Mouse (Mus musculus): Measurements from ENCODE around the gene Fosb. TPM values are rescaled to one million over a fixed set of nuclear protein-coding genes. Genes with fewer than 3 reads are reported as not detected.

Fosb gene
- polyA plus RNA-seq, 1 experiment: 2.1 TPM

DNA sequence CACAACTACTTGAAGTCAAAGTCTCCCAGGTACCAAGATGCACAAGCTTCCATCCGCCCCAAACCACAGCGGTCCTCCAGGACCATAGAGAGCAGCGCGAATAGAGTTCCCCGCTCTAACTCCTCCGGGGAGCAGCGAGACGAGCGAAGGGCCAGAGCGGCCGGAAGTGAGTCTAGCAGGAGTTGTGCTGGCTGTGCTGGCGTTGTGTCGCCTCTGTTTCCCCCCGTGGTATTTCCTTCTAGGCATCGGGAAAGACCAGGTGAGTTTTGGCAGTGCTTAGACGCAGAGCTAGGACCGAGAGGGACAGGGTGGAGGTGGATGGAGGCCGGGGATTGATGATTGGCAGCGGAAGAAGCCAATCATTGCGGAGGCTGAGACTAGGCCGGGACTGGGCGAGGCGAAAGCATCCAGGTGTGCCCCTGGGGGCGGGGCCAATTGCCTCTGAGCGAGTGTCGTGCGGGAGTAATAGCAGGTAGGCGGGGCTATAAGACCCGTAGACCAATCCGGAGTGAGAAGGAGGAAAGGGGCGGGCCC is 35.2 kb upstream of the Fosb start:
- TF ChIP-seq CTCF (IDR thresholded peaks at IDR 0.05; ENCODE audit: borderline replicate concordance, insufficient read depth, low read length): no peak
- TF ChIP-seq POLR2A (IDR thresholded peaks at IDR 0.05; ENCODE audit: low read depth, low read length): no peak; the same call in none of the 2 replicates
- Histone ChIP-seq H3K27ac (ENCODE audit: insufficient read depth, low read length) (peak overlapping the region; percentile 79), H3K4me3 (ENCODE audit: insufficient read depth, low read length) (peak overlapping the region; percentile 61), H3K4me1 (ENCODE audit: control insufficient read depth, insufficient read depth, low read length) (no peaks in the 10 kb centered on the region; the same call in none of the 2 replicates)

DNA sequence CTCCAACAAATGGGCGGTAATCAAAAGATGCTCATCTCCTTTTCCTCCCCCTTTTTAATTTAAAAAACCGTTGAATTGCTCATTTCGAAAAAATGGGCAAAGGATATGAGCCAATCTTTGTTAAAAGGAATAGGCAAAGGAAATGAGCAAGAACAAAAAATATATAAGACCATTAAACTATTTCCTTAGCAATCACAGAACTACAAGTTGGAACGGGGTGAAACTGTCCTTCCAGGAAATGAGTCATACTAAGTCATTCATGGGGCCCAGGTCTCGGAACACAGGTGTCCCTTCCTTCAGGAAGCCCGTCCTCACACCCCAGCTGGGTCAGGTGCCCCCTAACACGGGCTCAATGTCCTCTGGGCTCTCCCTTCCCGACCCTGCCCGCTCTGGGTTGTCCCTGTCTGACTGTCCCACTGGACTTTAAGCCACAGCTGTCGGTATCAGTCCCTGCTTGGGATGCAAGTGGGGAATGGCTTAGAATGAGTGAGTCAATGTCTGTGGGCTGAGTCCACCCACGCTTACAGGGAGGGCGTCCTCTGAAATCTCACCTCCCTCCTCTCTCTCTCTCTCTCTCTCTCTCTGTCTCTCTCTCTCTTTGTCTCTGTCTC is 34.5 kb upstream of the Fosb start, which contains the start of gene Ercc1:
Gene Ercc1 (plus strand): TSS at position 542 of the 611 bp plus-strand sequence.
- Histone ChIP-seq H3K4me1 (ENCODE audit: control insufficient read depth, insufficient read depth, low read length) (no peaks in the 10 kb centered on the region; the same call in none of the 2 replicates), H3K27ac (ENCODE audit: insufficient read depth, low read length) (peak within 1 kb of the TSS; percentile 79), H3K4me3 (ENCODE audit: insufficient read depth, low read length) (peak within 1 kb of the TSS; percentile 61)
- TF ChIP-seq CTCF (IDR thresholded peaks at IDR 0.05; ENCODE audit: borderline replicate concordance, insufficient read depth, low read length) (no peak), POLR2A (IDR thresholded peaks at IDR 0.05; ENCODE audit: low read depth, low read length) (peak; percentile 48; the same call in 1 of the 2 replicates)

DNA sequence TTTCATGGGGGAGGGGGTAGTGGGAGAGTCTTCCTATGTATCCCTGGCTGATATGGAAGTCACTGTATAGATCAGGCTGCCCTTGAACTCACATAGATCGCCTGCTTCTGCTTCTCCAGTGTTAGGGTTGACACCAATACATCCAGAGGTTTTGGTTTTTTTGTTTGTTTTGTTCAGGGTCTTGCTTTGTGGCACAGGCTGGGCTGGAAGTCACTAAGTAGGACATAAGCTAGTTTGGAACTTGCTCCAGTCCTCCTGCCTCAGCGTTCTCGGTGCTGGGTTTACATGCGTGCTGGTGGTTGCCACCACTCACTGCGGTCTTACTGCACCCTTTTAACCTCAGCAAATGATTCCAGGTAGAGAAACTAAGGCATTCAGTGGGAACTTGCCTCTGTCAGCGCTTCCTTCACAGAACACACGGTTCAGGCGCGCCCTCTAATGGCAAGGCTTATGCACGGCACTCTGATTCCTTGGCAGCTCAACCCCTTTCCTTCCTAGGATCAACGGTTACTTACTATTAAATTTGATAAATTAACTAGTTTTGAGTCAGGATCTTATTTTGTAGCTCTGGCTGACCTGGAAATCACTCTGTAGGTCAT is 33.5 kb upstream of the Fosb start:
- peaks cover under 1% of the 10 kb centered on the region for H3K4me1 ChIP-seq (ENCODE audit: control insufficient read depth, insufficient read depth, low read length)
- no peak overlapping the region for H3K4me3 ChIP-seq (ENCODE audit: insufficient read depth, low read length)
- peak overlapping the region; percentile 79 for H3K27ac ChIP-seq (ENCODE audit: insufficient read depth, low read length)
- peak; percentile 94 for TF ChIP-seq CTCF (IDR thresholded peaks at IDR 0.05; ENCODE audit: borderline replicate concordance, insufficient read depth, low read length)
- TF ChIP-seq POLR2A (IDR thresholded peaks at IDR 0.05; ENCODE audit: low read depth, low read length): no peak

DNA sequence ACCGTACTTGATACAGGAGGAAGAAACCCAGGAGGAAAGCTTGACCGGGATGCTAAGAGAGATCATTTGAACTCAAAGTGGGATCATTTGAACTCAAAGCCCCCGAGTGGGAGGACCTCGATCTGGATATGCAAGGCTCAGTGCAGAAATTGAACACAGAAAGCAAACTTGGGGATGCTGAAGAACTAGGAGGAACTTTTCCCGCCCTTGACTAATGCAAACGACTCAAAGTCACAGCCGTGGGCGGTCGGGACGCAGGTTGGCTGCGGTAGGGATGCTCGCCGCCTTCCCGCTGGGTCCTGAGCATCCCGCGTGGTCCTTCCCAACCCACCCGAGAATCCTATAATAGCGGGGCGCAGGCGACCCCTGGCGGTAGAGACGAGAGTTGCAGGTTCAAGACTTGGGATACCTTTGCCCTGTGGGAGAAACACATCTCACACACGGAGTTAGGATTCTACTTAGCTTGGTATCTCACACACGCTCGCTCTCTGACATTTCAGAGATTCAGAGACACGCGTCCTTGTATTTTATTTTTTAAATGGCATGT is 32.7 kb upstream of the Fosb start:
- peak overlapping the region; percentile 80 for H3K27ac ChIP-seq (ENCODE audit: insufficient read depth, low read length)
- peaks cover 2% of the 10 kb centered on the region for H3K4me1 ChIP-seq (ENCODE audit: control insufficient read depth, insufficient read depth, low read length)
- H3K4me3 ChIP-seq (ENCODE audit: insufficient read depth, low read length): peak overlapping the region; percentile 28
- TF ChIP-seq CTCF (IDR thresholded peaks at IDR 0.05; ENCODE audit: borderline replicate concordance, insufficient read depth, low read length) (peak; percentile 74; the same call in 1 of the 2 replicates), POLR2A (IDR thresholded peaks at IDR 0.05; ENCODE audit: low read depth, low read length) (no peak)

DNA sequence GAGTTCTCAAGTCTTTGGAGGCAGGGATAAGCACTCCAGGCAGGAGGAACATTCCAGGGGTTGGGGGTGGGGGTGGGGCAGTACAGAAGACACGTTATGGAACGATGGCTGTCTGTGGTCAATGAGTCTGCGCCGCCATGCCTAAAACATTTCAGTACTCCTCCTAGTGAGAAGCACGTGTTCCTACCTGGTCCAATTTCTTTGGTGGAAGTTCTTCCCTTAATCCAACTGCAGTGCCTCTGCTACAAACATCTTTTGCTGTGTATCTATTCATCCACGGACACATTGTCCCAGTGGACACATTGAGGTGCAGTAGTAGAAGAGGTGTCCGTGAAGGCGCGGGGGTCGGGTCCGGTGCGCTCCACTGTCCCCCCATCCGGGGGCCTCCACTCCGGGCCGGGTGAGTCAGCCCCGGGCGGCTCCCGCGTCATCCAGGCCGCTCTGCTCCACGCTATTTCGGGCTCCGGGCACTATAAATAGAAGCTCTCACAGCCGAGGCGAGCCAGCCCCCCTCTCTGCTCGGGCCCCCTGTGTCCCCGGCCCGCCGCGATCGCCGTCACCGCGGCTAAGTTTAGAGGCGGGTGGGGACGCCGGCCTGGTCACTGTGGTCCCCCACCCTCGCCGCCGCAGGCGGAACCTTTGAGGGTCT is 32.0 kb upstream of the Fosb start:
- TF ChIP-seq CTCF (IDR thresholded peaks at IDR 0.05; ENCODE audit: borderline replicate concordance, insufficient read depth, low read length) (no peak), POLR2A (IDR thresholded peaks at IDR 0.05; ENCODE audit: low read depth, low read length) (peak; percentile 33; the same call in 1 of the 2 replicates)
- Histone ChIP-seq H3K4me1 (ENCODE audit: control insufficient read depth, insufficient read depth, low read length) (peaks cover 2% of the 10 kb centered on the region), H3K4me3 (ENCODE audit: insufficient read depth, low read length) (peak overlapping the region; percentile 28), H3K27ac (ENCODE audit: insufficient read depth, low read length) (peak overlapping the region; percentile 80)

DNA sequence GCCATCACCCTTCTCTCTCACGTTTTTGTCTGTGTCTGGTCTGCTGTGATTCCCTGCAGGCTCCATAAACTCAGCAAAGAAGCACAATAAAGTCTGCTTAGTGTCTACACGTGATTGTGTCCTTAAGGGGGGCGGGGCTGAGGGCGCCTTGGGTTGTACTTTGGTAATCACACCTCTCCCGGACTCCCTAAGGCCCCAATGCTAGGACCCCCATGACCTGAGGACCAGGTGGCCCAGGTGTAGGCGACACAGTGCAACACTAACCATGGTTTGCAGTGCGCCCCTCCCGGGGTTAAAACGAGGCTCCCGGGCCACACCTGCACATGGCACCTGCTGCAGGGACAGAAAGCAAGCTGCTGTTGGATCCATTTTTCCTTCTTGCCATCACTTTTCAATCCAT is 31.4 kb upstream of the Fosb start:
- Histone ChIP-seq H3K4me1 (ENCODE audit: control insufficient read depth, insufficient read depth, low read length) (peaks cover 2% of the 10 kb centered on the region), H3K27ac (ENCODE audit: insufficient read depth, low read length) (peak overlapping the region; percentile 14; the same call in 1 of the 2 replicates), H3K4me3 (ENCODE audit: insufficient read depth, low read length) (no peak overlapping the region)
- TF ChIP-seq POLR2A (IDR thresholded peaks at IDR 0.05; ENCODE audit: low read depth, low read length) (0 out of 2 replicates have a peak, but pooled peaks have one; percentile 6), CTCF (IDR thresholded peaks at IDR 0.05; ENCODE audit: borderline replicate concordance, insufficient read depth, low read length) (no peak)

DNA sequence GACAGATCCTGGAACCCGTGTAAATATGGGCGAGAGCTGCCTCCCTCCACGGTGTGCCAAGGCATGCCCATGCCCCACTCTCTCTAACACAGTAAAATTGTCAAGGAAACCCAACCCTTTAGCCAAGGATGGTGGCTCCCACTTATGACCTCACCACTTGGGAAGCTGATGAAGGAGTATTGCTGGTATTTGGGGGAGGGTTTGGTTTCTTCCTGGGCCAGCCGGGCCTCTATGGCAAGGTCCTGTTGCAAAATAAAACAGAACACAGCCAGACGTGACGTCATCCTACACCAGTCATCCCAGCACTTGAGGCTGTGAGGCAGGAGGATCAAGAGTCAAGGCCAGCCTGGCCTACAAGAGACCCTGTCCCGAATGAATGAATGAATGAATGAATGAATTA is 28.7 kb upstream of the Fosb start:
- H3K4me3 ChIP-seq (ENCODE audit: insufficient read depth, low read length): no peak overlapping the region
- H3K27ac ChIP-seq (ENCODE audit: insufficient read depth, low read length): peak overlapping the region; percentile 63; the same call in 1 of the 2 replicates
- peaks cover 2% of the 10 kb centered on the region; the same call in 1 of the 2 replicates for H3K4me1 ChIP-seq (ENCODE audit: control insufficient read depth, insufficient read depth, low read length)
- TF ChIP-seq CTCF (IDR thresholded peaks at IDR 0.05; ENCODE audit: borderline replicate concordance, insufficient read depth, low read length) (no peak), POLR2A (IDR thresholded peaks at IDR 0.05; ENCODE audit: low read depth, low read length) (no peak)

DNA sequence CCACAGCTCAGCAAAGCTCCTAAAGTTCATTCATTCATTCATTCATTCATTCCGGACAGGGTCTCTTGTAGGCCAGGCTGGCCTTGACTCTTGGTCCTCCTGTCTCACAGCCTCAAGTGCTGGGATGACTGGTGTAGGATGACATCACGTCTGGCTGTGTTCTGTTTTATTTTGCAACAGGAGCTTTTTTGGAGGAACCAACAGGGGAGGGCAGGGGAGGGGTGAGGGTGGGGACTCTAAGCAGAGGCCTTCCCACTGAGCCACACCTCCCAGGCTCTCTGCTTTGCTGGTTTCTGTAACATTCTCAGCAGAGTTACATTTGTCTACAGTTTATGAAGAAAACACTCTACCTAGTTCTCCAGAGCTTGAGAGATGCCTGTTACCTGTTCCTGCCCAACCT is 28.2 kb upstream of the Fosb start:
- Histone ChIP-seq H3K4me3 (ENCODE audit: insufficient read depth, low read length) (no peak overlapping the region), H3K27ac (ENCODE audit: insufficient read depth, low read length) (peak overlapping the region; percentile 63; the same call in 1 of the 2 replicates), H3K4me1 (ENCODE audit: control insufficient read depth, insufficient read depth, low read length) (0 out of 2 replicates have a peak, but pooled peaks cover 2% of the 10 kb centered on the region)
- TF ChIP-seq POLR2A (IDR thresholded peaks at IDR 0.05; ENCODE audit: low read depth, low read length): no peak
- TF ChIP-seq CTCF (IDR thresholded peaks at IDR 0.05; ENCODE audit: borderline replicate concordance, insufficient read depth, low read length): no peak

DNA sequence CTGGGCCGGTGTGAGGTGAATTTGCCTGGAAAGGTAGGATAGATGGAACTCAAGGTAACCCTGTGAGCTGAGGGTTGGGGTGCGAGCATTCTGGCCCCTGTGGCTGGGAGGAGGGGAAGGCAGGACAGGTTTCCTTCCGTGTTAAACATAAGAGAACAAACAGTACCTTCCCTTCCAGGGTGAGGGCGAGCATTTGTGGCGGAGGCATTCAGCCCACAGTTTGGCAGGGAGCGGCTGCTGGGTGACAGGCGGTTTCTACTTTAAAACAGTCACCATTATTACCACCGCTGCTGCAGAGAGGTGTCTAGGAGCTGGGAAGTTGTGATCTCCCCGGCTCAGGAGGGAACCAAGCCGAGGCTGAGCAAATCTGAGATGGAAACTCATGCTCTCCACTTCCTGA is 27.3 kb upstream of the Fosb start:
- no peak overlapping the region for H3K27ac ChIP-seq (ENCODE audit: insufficient read depth, low read length)
- TF ChIP-seq CTCF (IDR thresholded peaks at IDR 0.05; ENCODE audit: borderline replicate concordance, insufficient read depth, low read length) (no peak), POLR2A (IDR thresholded peaks at IDR 0.05; ENCODE audit: low read depth, low read length) (no peak)
- 0 out of 2 replicates have a peak, but pooled peaks cover 2% of the 10 kb centered on the region for H3K4me1 ChIP-seq (ENCODE audit: control insufficient read depth, insufficient read depth, low read length)
- no peak overlapping the region for H3K4me3 ChIP-seq (ENCODE audit: insufficient read depth, low read length)

Data from embryonic fibroblast, embryonic 13.5 days (primary cell).